Mouse (Mus musculus) intestine, embryonic 14.5 days (tissue): ENCODE results near the gene Frmpd2. TPM values are rescaled to one million over a fixed set of nuclear protein-coding genes. Genes with fewer than 3 reads are reported as not detected.

Experiments used
- ATAC-seq: fragments of 200-750 bp; cut with Nextera tagmentation; replicated peaks from 2 replicates; pipeline ENCODE4 v1.8.0; 2017; ENCODE audit warnings: low read depth, moderate number of reproducible peaks, moderate TSS enrichment, moderate library complexity; ENCODE audit not compliant: low FRiP score, low TSS enrichment
- DNase-seq: peaks from one replicate; pipeline ENCODE4 v3.0.0-alpha.2; 2018; ENCODE audit warnings: low spot score
- H3K27ac ChIP-seq: fragments of 300-500 bp; sonication (generic); 2 replicates; pipeline ENCODE4 v1.5.1; 2014; ENCODE audit warnings: low read depth, mild to moderate bottlenecking, control low read depth
- H3K27me3 ChIP-seq: fragments of 300-500 bp; sonication (generic); replicated peaks from 2 replicates; pipeline ENCODE4 v1.6.1; 2014; ENCODE audit warnings: low read length, control low read depth; ENCODE audit not compliant: control insufficient read depth, insufficient read depth
- H3K36me3 ChIP-seq: fragments of 300-500 bp; sonication (generic); 2 replicates; pipeline ENCODE4 v1.6.1; 2014; ENCODE audit warnings: low read length, control low read depth; ENCODE audit not compliant: control insufficient read depth, insufficient read depth
- H3K4me1 ChIP-seq: fragments of 300-500 bp; sonication (generic); replicated peaks from 2 replicates; pipeline ENCODE4 v1.6.1; 2014; ENCODE audit warnings: low read length, control low read depth, mixed read lengths; ENCODE audit not compliant: control insufficient read depth, insufficient read depth
- H3K4me2 ChIP-seq: fragments of 300-500 bp; sonication (generic); 2 replicates; pipeline ENCODE4 v1.6.1; 2014; ENCODE audit warnings: low read length
- H3K4me3 ChIP-seq: fragments of 300-500 bp; sonication (generic); 2 replicates; pipeline ENCODE4 v1.5.1; 2014; ENCODE audit warnings: low read depth, low read length, control low read depth, mixed read lengths
- H3K9ac ChIP-seq: fragments of 300-500 bp; sonication (generic); 2 replicates; pipeline ENCODE4 v1.6.1; 2014; ENCODE audit warnings: mild to moderate bottlenecking, low read length
- H3K9me3 ChIP-seq: fragments of 300-500 bp; sonication (generic); 2 replicates; pipeline ENCODE4 v1.6.1; 2016; ENCODE audit warnings: low read length, control low read depth; ENCODE audit not compliant: control insufficient read depth
- WGBS: fragments of 180-500 bp; shearing (Covaris S2); extraction: QIAGEN DNeasy Blood & Tissue Kit; methylation state at CpG from one replicate; pipeline ENCODE4 v1.1.7; 2014; 5-methylcytosine and 5-hydroxymethylcytosine counted together
- polyA plus RNA-seq: library from polyadenylated mRNA; unstranded; fragments of >200 nt; fragmentation: Nextera tagmentation; extraction: Ambion mirVana; gene quantifications from 2 replicates; pipeline ENCODE4 v1.2.1, GENCODE M21; 2014

Gene Frmpd2
- polyA plus RNA-seq, 1 experiment from 2014 or later: 0.03 TPM

DNA sequence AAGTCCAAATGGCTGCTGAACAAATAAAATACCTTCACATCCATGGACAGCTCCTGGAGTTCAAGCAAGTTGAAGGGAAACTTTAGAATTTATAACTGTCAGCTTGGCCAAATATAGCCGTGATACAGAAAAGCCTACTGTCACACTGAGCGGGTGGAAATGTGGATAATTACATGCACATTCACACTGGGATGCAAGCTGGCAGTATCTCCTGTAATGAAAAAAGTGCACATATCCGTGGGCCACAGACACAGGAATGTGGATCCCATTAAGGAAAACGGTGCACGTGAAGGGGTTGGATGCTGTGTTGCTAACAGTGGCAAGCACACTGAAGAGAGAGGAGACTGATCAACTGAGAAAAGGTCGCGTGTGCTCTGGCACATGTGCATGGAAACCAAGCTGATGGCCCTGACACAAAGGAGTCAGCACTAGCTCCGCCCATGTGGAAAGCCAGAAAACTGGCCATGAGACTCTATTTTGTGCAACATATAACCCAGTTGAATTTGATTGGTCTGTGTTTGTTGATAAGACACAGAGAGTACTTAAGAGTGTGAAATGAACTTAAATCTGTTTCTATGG is 74.2 kb downstream of the Frmpd2 start:
- DNase-seq (peak; percentile 47), ATAC-seq (no peak)
- H3K36me3 ChIP-seq: no peaks in the 10 kb centered on the region
- no peaks in the 10 kb centered on the region for H3K27me3 ChIP-seq
- no peak overlapping the region for H3K4me2 ChIP-seq
- H3K9me3 ChIP-seq: no peaks in the 10 kb centered on the region
- no peak overlapping the region for H3K27ac ChIP-seq
- H3K9ac ChIP-seq: no peak overlapping the region
- WGBS: 79% methylated on average over 8 of the region's 8 CpGs
- no peak overlapping the region for H3K4me3 ChIP-seq
- no peaks in the 10 kb centered on the region for H3K4me1 ChIP-seq

DNA sequence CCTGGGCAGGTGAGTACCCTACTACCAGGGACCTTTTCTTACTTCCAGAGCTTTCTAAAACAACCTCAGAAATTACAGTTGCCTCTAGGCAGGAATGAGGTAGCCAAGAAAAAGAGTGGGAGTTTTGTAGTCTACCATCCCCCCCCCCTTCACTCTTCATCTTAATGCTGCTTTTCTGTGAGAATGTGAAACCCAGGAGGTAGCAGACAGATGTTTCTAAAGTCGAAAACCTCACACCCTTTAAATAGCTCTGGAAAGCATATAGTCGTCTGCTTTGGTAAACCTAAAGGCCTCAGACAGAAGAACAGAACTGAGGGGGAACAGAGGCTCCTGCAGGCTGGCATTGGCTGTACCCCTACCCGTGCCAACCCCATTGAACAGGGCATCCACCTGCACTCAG is 77.2 kb downstream of the Frmpd2 start:
- Histone ChIP-seq H3K27ac (no peak overlapping the region), H3K9me3 (no peaks in the 10 kb centered on the region), H3K9ac (no peak overlapping the region), H3K27me3 (no peaks in the 10 kb centered on the region), H3K4me1 (no peaks in the 10 kb centered on the region), H3K4me3 (no peak overlapping the region), H3K36me3 (no peaks in the 10 kb centered on the region), H3K4me2 (no peak overlapping the region)
- ATAC-seq: no peak
- no peak for DNase-seq
- WGBS: 48% methylated on average over 3 of the region's 3 CpGs

DNA sequence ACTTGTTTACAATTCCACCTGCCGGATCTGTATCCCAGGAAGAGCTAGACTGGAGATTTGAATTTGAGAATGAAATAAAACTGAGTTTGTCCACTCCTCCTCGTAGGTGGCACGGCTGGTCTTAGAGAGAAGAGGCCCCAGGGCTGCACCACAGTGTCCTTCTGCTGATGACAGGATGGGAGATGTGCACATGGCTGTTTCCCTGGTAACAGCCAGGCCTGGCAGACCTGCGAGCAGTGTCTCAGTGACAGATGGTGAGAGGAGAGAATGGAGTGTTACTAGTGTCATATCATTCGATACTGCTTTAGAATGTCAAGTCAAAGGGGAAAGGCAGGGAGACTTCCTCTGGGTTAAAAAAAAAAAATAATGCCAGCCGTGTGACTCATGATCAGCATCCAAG is 78.4 kb downstream of the Frmpd2 start:
- no peak for ATAC-seq
- Histone ChIP-seq H3K4me1 (no peaks in the 10 kb centered on the region), H3K4me2 (no peak overlapping the region), H3K27me3 (no peaks in the 10 kb centered on the region), H3K9me3 (no peaks in the 10 kb centered on the region), H3K36me3 (no peaks in the 10 kb centered on the region), H3K9ac (no peak overlapping the region), H3K27ac (no peak overlapping the region), H3K4me3 (no peak overlapping the region)
- DNase-seq: peak; percentile 31
- 63% methylated on average over 6 of the region's 6 CpGs for WGBS

DNA sequence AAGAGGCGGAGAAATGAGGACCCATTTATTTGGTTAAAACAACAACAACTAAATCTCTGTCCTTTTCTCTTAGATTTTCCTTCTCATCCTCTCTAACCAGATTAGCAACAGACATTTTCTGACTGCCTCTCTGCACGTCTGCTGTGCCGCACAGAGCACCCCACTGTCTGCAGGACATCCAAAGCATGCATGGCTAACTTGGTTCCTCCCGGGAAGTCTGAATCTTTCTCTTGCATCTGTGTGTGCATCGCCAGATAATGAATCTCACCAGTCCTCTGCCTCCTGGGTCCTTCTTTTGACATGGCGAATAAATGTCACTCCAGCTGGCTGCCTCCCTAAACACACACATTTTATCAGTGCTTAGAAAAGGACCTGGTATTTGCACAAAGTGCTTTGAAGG is 99.2 kb downstream of the Frmpd2 start:
- Histone ChIP-seq H3K9ac (no peak overlapping the region), H3K9me3 (no peaks in the 10 kb centered on the region), H3K4me1 (no peaks in the 10 kb centered on the region), H3K27me3 (no peaks in the 10 kb centered on the region), H3K4me3 (no peak overlapping the region), H3K4me2 (no peak overlapping the region), H3K36me3 (no peaks in the 10 kb centered on the region), H3K27ac (no peak overlapping the region)
- ATAC-seq: no peak
- 34% methylated on average over 6 of the region's 6 CpGs for WGBS
- peak; percentile 48 for DNase-seq

DNA sequence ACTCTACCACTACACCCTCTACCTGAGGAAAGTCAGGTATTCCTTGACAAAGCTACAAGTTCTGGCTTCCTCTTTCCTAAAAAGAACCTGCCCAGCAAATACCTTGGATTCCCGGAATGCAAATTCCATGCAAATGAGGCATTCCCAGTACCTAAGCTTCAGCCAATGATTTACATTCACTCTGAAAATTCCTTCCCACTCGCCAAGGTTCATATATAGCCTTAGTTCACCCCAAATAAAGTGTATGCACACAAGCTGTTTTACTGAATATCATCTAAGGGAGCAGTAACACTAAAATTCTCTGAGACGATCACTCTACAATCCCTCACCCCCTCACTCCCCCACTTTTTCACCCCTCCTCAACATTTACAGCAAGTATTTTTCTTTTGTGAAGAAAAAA is 102.1 kb downstream of the Frmpd2 start:
- no peak for ATAC-seq
- peak; percentile 32 for DNase-seq
- H3K36me3 ChIP-seq: no peaks in the 10 kb centered on the region
- no peaks in the 10 kb centered on the region for H3K27me3 ChIP-seq
- no peak overlapping the region for H3K4me2 ChIP-seq
- no peaks in the 10 kb centered on the region for H3K9me3 ChIP-seq
- no peaks in the 10 kb centered on the region for H3K4me1 ChIP-seq
- no peak overlapping the region for H3K4me3 ChIP-seq
- WGBS: 70% methylated on average over 3 of the region's 3 CpGs
- no peak overlapping the region for H3K27ac ChIP-seq
- H3K9ac ChIP-seq: no peak overlapping the region

DNA sequence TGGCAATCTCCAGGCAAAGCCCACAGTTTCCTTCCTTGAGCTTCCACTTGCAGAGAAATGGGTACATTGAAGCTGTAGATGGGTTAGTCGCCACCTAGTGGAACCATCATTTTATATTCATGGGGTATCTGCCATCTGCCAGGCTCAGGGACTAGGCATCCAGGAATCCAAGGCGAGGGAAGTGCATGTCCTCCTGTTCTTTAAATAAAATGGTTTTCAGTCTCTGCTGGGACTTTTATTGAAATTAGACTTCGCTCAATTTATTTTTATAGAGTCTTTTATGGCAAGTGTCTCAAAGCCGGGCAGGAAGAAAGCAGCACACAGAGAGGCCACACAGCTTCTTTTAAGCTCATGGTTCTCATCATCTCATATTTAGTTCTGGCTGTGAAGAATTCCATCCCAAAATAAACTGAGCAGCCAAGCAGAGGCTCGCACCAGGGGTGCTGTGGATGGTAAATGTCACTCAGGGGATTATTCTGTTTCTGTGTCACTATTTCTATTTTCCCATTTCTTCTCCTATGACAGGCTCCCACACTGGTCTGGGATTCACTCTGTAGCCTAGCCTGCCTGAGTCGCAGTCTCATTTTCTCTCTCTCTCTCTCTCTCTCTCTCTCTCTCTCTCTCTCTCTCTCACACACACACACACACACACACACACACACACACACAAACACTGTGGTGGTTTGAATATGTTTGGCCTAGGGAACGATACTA is 108.4 kb downstream of the Frmpd2 start:
- H3K27me3 ChIP-seq: no peaks in the 10 kb centered on the region
- 59% methylated on average over 7 of the region's 7 CpGs for WGBS
- H3K27ac ChIP-seq: no peak overlapping the region

DNA sequence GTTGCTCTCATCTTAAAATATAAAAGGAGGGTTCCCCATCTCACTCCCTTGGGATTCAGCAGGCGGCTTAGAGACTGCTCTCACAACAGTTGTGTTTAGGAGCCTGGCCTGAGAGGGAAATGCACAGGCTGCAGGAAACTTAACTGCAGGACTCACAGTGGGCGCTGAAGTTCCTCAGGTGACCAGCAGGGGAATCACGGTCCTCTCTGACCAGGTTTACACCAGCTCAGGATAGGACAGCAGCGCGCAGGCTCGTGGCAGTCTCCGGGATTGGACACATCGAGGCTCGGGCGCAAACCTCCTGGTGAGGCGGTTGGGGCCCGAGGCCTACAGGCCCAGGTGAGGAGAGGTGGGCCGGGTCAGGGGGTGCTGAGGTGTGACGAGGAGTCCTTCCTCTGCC is 117.5 kb downstream of the Frmpd2 start, which contains the start of gene Ptpn20:
TSS of gene Ptpn20 (plus strand) at position 257 of the 400 bp plus-strand sequence.
- H3K4me1 ChIP-seq: no peaks in the 10 kb centered on the region
- DNase-seq (no peak), ATAC-seq (no peak)
- H3K9me3 ChIP-seq: no peaks in the 10 kb centered on the region
- no peak within 1 kb of the TSS for H3K9ac ChIP-seq
- no peak within 1 kb of the TSS for H3K4me2 ChIP-seq
- H3K36me3 ChIP-seq: no peaks in the 10 kb centered on the region
- H3K4me3 ChIP-seq: no peak within 1 kb of the TSS
- no peaks in the 10 kb centered on the region for H3K27me3 ChIP-seq
- 58% methylated on average over 14 of the region's 14 CpGs for WGBS
- no peak within 1 kb of the TSS for H3K27ac ChIP-seq

More for the DNA sequence above, 108.4 kb downstream of the Frmpd2 start:
- Histone ChIP-seq H3K4me3 (no peak overlapping the region), H3K4me1 (no peaks in the 10 kb centered on the region), H3K9ac (no peak overlapping the region), H3K36me3 (no peaks in the 10 kb centered on the region), H3K4me2 (no peak overlapping the region), H3K9me3 (no peaks in the 10 kb centered on the region)
- ATAC-seq: no peak
- no peak for DNase-seq

DNA sequence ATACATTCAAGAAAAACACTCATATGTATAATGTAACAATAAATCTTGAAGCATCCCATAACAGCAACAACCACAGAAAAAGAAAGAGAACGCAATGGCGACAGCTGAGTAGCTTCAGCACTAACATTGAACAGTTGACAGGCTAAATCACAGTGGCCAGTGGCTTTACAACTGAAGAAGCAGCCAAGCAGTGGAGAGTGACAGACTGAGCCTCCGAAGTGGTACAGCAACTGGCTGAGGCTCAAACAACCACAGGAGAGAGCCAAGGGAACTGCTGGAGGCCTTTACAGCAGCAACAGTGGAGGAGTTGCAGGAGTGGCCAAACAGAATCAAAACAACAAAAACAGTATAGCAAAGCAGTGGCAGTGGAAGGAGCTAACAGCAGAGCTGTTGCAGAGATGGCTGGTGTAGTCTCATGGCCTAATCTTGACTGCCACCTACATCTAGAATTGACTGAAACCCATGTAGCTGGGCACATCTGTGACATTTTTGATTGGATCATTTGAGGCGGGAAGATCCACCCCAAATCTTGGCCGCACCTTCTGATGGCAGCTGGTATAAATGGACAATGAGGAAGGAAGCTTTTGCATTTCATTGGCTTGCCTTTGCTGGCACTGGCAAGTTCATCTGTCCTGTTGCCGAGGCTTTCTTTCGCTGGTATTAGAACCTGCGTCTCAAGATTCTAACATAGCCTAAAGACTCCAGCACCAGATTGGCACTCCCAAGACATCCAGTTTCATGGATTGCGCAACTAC is 127.1 kb downstream of the Frmpd2 start:
- no peaks in the 10 kb centered on the region for H3K9me3 ChIP-seq
- no peak overlapping the region for H3K9ac ChIP-seq

More for the DNA sequence above, 127.1 kb downstream of the Frmpd2 start:
- Histone ChIP-seq H3K4me1 (no peaks in the 10 kb centered on the region), H3K4me3 (no peak overlapping the region), H3K4me2 (no peak overlapping the region), H3K27me3 (no peaks in the 10 kb centered on the region), H3K27ac (no peak overlapping the region), H3K36me3 (no peaks in the 10 kb centered on the region)
- ATAC-seq (no peak), DNase-seq (no peak)
- 89% methylated on average over 9 of the region's 9 CpGs for WGBS
